Mouse (Mus musculus) macrophage (primary cell): Measurements from ENCODE around the gene Tmem53. TPM values are rescaled to one million over a fixed set of nuclear protein-coding genes. Genes with fewer than 3 reads are reported as not detected.

Source experiments
- H3K27ac ChIP-seq: fragments of 350-480 bp; formaldehyde crosslinking; 2 replicates; pipeline ENCODE4 v1.9.0; 2021
- H3K36me3 ChIP-seq: fragments of 350-480 bp; formaldehyde crosslinking; 2 replicates; pipeline ENCODE4 v1.9.0; 2021; ENCODE audit errors: inconsistent target
- H3K4me3 ChIP-seq: fragments of 350-480 bp; formaldehyde crosslinking; 2 replicates; pipeline ENCODE4 v1.9.0; 2021; ENCODE audit errors: inconsistent target
- H3K79me2 ChIP-seq: fragments of 350-480 bp; formaldehyde crosslinking; 2 replicates; pipeline ENCODE4 v1.9.0; 2021; ENCODE audit errors: inconsistent target
- WGBS: methylation state at CpG from one replicate; pipeline ENCODE4 v1.1.7; 2026; ENCODE audit warnings: inconsistent platforms; ENCODE audit not compliant: missing documents; 5-methylcytosine and 5-hydroxymethylcytosine counted together
- polyA plus RNA-seq: library from polyadenylated mRNA; stranded (reverse); fragments of 250-400 nt; gene quantifications from 3 replicates; pipeline ENCODE4 v1.2.4, GENCODE M21; 2018; ENCODE audit warnings: inconsistent platforms
- total RNA-seq, 78 experiments: library from RNA; depleted of rRNA; stranded (reverse); fragments of 250-400 nt; gene quantifications; 1 replicate in 9 of 78; 2 replicates in 24 of 78; 3 replicates in 43 of 78; 4 replicates in 2 of 78; pipeline ENCODE4 v1.2.4; 2018; ENCODE audit warnings: inconsistent platforms in 56 of 78

The Tmem53 gene
- total RNA-seq (2018; cell fraction: chromatin; rRNA removed): 1 to 10 TPM in 1 of 26 experiments, under 1 TPM in 4, not detected in 21; 0.46 to 1.0 (median 0.55) TPM
- total RNA-seq (2018; cell fraction: cytosol; rRNA removed): under 1 TPM in 21 of 26 experiments, not detected in 5; 0.15 to 0.93 (median 0.44) TPM
- under 1 TPM in 5 of 26 experiments, not detected in 21; 0.60 to 0.82 (median 0.72) TPM for total RNA-seq (2018; cell fraction: nucleus; rRNA removed)
- polyA plus RNA-seq: 0.20 TPM in 1 of 3 replicates, not detected in the others

DNA sequence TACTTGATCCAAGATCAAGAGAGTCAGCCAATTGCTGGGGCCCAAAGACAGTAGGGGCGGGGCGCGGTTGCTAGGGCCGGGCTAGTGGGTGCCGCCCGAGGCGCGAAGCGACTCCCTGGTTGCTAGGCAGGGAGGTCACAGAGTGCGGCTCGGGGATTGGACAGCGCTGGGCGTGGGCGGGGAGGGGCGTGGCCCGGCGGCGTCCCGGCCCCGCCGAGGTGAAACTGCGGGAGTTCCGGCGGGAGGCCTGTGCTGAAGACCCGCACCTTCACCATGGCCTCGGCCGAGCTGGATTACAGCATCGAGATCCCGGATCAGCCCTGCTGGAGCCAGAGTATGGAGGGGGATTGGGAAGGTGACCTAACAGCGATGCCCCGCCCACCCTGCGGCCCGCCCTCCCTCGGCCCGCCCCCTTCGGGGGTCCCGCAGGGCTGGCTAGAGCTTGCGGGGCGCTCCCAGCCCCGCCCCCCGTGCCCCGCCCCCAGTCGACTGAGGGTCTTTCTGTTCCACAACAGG lies at the start of gene Tmem53, which contains the start of gene Armh1:
TSS of gene Tmem53 (plus strand) at position 151 of the 516 bp plus-strand sequence.
TSS of gene Armh1 (minus strand) at position 325 of the 516 bp plus-strand sequence.
- Histone ChIP-seq H3K27ac (no peak within 1 kb of the TSS), H3K79me2 (no peaks in the 10 kb centered on the region), H3K36me3 (no peaks in the 10 kb centered on the region), H3K4me3 (no peak within 1 kb of the TSS; the same call in 1 of the 2 replicates)
- under 1% methylated on average over 40 of the region's 43 CpGs for WGBS

- Histone ChIP-seq H3K27ac (peak overlapping the region; percentile 39), H3K36me3 (no peaks in the 10 kb centered on the region), H3K79me2 (no peaks in the 10 kb centered on the region), H3K4me3 (peak overlapping the region; percentile 16; the same call in 1 of the 2 replicates)
- WGBS: 7% methylated on average over 25 of the region's 25 CpGs
Measured at GRCm38 (mm10) chr4:117202046-117202991, 49.4 kb upstream of the Tmem53 start.

- Histone ChIP-seq H3K4me3 (no peak overlapping the region), H3K27ac (no peak overlapping the region), H3K79me2 (no peaks in the 10 kb centered on the region), H3K36me3 (no peaks in the 10 kb centered on the region)
- WGBS: 62% methylated on average over 4 of the region's 4 CpGs
Measured at GRCm38 (mm10) chr4:117202992-117203354, 48.8 kb upstream of the Tmem53 start.

DNA sequence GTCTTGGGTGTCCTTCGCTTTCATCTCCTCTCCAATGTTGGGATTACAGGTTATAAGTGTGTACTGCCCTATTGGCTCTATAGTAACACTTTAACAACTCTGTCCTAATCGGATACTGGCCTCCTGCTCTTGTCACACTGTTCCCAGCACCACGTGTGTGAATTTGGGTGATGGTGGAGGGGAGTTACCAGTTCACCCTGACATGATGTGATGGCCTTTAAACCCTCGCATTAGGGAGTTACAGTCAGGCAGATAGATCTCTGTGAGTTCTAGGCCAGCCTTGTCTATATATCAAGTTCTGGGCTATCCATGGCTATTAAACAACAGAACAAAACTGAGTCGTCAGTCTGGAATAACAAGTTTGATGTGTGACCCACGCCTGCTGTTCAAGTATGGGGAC lies 42.2 kb upstream of the Tmem53 start:
- no peaks in the 10 kb centered on the region for H3K36me3 ChIP-seq
- H3K4me3 ChIP-seq: no peak overlapping the region
- WGBS: 93% methylated on average over 6 of the region's 6 CpGs
- H3K27ac ChIP-seq: no peak overlapping the region
- no peaks in the 10 kb centered on the region for H3K79me2 ChIP-seq

DNA sequence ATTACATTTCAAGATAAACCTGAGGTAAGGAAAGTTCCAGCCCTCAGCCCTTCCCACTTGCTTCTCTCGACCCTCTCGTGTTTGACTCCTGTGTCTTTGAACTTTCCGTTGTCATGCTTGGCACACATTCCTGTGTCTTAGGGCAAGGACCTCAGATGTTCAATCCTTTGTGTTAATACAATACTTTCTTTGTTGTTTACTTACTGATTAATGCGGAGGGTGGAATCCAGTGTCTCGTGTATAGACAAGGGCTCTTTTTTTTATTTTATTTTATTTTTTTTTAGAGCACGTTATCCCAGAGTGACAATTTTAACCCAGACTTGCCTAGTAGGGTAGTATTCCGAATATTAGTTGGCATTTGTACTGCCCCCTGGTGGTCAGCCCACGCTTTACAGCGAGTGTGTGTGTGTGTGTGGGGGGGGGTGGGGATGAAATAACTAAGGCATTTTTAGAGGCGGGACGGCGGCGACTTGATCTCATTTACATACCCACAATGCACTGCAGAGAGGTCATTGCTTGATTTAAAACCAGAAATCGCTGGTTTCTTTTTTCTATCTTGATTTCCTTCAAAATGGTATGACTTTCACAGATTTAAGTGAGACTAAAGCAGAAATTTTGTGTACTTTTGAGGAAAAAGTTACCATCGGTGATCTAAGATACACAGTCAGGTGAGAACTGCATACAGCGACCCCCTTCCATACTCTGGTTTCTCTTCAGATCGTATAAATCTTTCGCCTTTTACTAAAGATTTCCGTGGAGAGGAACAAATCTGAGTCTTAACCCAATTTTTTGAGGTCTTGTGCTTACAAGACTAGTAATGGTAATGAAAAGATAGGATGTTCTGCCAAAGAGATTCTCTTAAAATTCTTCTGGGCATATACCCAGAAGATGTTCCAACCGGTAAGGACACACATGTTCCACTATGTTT lies 41.3 kb upstream of the Tmem53 start:
- no peaks in the 10 kb centered on the region for H3K79me2 ChIP-seq
- WGBS: 19% methylated on average over 20 of the region's 20 CpGs
- peak overlapping the region; percentile 44 for H3K27ac ChIP-seq
- H3K4me3 ChIP-seq: no peak overlapping the region; the same call in 1 of the 2 replicates
- H3K36me3 ChIP-seq: no peaks in the 10 kb centered on the region

DNA sequence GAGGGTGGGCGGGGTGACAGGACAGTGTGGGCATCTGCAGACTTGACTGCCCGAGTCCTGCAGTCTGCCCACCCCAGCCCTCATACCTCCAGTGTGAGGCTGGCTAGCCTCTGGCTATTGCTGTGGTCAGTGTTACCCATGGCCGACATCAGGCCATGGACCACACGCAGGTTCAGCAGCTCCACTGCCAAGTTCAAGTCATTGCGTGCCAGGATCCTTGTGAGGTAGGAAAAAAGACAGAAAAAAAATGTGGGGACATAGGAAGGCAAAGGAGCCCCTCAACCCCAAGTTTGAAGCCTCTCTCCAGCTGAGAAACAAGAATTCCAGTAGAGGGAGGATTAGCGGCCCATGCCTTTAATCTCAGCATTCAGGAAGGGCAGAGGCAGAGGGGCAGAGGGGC lies 37.5 kb upstream of the Tmem53 start:
- H3K27ac ChIP-seq: no peak overlapping the region
- no peaks in the 10 kb centered on the region for H3K79me2 ChIP-seq
- no peaks in the 10 kb centered on the region for H3K36me3 ChIP-seq
- no peak overlapping the region for H3K4me3 ChIP-seq
- 96% methylated on average over 6 of the region's 6 CpGs for WGBS

DNA sequence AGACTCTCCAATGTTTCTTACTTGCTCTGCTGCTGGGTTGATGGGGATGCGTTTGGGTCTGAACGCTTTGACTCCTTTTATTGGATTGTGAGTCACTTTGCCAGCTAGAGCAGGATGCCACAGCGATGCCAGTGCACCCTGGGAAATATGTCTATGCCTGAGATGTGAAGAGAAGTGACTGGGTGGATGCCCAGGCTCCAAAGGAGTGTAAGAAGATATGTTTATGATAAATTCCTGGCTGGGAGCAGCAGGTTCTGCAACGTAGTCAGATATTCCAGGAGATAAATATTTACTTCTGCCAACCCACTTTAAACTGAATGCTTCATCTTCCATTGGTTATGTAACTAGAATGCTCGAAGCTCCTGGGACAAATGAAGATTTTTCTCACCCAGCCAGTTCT lies 34.7 kb upstream of the Tmem53 start:
- H3K4me3 ChIP-seq: no peak overlapping the region
- H3K27ac ChIP-seq: no peak overlapping the region
- no peaks in the 10 kb centered on the region for H3K36me3 ChIP-seq
- H3K79me2 ChIP-seq: no peaks in the 10 kb centered on the region
- 84% methylated on average over 5 of the region's 5 CpGs for WGBS

GRCm38 (mm10) chr4:117218517-117219219 lies 33.1 kb upstream of the Tmem53 start:
- Histone ChIP-seq H3K36me3 (no peaks in the 10 kb centered on the region), H3K27ac (no peak overlapping the region), H3K79me2 (no peaks in the 10 kb centered on the region), H3K4me3 (no peak overlapping the region)
- WGBS: 14% methylated on average over 10 of the region's 10 CpGs

DNA sequence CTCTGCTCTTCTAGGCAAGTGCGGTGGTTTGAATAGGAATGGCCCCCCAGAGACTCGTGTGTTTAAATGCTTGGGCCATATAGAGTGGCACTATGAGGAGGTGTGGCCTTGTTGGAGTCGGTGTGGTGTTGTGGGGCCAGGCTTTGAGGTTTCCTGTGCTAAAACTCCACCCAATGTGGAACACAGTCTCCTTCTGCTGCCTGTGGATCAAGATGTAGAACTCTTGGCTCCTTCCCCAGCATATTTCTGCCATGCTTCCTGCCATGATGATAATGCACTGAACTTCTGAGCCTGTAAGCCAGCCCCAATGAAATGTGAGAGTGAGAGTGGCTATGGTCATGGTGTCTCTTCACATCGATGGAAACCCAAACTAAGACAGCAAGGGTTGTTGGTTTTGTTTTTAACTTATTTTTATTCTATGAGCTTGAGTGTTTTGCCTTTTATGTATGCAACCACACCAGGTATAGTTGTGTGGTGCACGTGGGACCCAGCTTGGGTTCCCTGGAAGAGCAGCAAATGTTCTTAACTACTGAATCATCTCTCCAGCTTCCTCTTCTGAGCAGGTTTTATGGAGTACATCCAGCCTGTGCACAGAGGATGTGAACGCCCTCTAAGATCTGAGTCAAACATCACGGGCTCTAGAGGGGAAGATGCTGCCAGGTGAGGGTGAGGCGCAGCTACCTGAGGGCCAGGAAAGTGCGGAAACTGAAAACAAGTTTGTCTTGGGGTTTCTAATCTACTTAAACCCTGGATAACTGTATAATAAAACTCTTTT lies 30.8 kb upstream of the Tmem53 start:
- no peak overlapping the region for H3K4me3 ChIP-seq
- no peak overlapping the region for H3K27ac ChIP-seq
- WGBS: 63% methylated on average over 9 of the region's 9 CpGs
- H3K79me2 ChIP-seq: no peaks in the 10 kb centered on the region
- no peaks in the 10 kb centered on the region for H3K36me3 ChIP-seq

DNA sequence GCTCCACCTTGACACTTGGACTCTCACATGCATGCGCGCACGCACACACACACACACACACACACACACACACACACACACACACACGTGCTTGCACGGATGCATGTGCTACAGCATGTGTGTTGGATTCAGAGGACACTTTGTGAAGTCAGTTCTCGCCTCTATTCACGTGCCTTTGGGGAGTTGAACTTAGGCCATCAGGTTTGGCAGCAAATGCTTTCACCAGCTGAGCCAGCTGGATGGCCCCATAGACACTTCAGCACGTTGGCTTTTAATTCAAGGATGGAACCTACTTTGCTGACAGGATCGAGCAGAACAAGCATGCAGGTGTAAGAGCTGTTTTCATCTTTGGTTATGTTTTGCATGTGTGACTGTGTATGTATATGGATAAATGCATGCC lies 29.9 kb upstream of the Tmem53 start:
- Histone ChIP-seq H3K36me3 (no peaks in the 10 kb centered on the region), H3K27ac (no peak overlapping the region), H3K79me2 (no peaks in the 10 kb centered on the region), H3K4me3 (no peak overlapping the region)
- 98% methylated on average over 7 of the region's 9 CpGs for WGBS

DNA sequence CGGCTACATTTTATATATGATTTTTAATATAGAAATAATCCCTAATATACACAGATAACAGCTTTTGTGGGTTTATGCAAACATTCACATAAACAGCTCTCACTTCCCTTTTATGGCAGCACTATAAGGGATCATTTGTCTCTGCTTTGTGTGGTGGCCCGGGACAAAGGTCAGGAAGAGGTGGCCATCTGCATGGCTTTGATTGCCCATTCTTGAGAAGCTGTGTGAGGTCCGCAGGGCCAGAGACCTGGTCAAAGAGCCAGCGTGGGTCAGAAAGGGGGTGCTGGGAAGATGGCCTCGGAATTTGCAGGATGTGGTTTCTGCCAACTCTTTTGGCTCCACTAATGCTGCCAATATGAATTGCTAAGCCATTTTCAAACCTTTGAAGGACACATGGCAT lies 28.8 kb upstream of the Tmem53 start:
- Histone ChIP-seq H3K4me3 (no peak overlapping the region), H3K79me2 (no peaks in the 10 kb centered on the region), H3K36me3 (no peaks in the 10 kb centered on the region), H3K27ac (no peak overlapping the region)
- 31% methylated on average over 5 of the region's 5 CpGs for WGBS

DNA sequence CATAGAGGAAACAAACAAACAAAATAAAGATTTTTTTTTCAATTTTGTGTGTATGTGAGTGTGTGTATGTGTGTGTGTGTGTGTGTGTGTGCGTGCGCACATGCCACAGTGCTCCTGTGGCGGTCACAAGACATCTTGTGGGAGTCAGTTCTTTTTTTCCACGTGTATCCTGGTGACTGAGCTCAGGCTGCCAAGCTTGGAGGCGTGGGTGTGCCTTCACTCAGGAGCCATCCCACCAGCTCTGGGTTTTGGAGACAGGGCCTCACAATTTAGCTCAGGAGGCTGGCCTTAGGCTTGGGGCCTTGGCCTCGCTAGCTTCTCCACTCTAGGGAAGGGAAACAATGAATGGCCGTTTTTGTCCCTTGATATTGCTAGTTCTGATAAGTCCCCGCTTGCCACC lies 27.6 kb upstream of the Tmem53 start:
- Histone ChIP-seq H3K4me3 (no peak overlapping the region), H3K36me3 (no peaks in the 10 kb centered on the region), H3K79me2 (no peaks in the 10 kb centered on the region), H3K27ac (no peak overlapping the region)
- WGBS: 96% methylated on average over 8 of the region's 8 CpGs

DNA sequence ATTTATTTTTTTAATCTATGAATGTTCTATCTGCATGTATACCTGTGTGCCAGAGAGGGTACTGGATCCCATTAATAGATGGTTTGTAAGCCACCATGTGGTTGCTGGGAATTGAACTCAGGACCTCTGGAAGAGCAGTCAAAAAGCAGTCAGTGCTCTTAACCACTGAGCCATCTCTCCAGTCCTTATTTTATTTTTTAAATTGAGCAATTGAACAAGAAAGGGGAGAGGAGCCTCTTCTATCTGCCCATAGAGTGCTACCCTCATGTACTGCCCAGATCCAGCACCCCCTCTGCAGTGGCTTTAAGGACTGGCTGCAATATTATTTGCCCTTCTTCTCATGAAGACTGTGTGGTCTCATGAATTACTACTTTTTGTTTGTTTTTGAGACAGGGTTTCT lies 26.5 kb upstream of the Tmem53 start:
- no peak overlapping the region for H3K4me3 ChIP-seq
- no peaks in the 10 kb centered on the region for H3K36me3 ChIP-seq
- no peaks in the 10 kb centered on the region for H3K79me2 ChIP-seq
- H3K27ac ChIP-seq: no peak overlapping the region
